Mouse (Mus musculus): ENCODE results near the gene Hspb9.

Gene Hspb9

DNA sequence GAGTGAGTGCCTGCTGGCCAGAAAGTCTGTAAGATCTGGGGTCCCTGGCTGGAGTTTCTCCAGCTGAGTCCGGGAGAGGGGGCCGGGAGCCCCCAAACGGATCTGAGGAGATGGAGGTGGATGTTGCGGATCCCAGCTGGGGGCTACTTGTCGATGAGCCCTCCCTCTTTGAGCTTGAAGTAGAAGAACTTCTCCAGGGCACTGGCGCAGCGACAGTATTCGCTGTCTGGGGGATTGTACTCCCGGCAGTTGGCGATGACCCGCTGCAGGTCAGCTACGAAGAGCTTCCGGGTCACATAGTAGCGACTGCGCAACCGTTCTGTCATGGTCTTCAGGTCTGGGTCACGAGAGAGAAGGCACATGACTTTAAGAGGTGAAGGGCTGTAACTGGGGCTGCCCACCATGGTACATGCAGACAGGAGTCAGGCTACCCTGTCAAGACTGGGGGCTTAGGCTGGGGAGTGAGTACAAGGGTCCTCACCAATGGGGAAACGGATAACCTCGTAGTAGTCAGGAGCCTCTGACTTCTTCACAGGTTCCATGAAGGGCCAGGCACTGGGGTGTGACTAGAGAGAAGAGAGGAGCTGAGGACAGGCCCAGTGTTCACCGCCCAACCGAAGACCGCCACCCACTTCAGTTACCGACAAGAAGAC is 8.4 kb upstream of the Hspb9 start:
- DNase-seq (ENCODE audit: low read depth), result no peak

GRCm38 (mm10) chr11:100709201-100709810 is 4.3 kb upstream of the Hspb9 start:
- DNase-seq (ENCODE audit: low read depth), result no peak

DNA sequence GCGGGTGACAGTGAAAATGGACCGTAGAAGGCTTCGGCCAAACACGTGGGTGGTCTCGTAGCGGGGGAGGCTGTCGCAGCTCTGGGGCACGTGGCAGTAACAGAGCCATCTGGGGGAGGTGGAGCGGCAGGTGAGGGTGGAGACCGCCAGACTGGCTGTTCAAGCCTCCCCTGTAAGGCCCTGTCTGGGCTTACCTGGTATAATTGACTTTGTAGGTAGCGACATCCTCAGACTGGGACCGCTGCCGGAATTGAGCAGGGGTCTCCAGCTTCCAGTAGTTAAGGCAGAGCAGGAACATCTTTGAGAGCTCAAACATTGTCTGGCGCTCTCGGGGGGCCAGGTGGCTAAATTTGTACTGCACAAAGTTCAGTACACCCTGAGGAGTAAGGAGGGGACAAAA is 3.1 kb upstream of the Hspb9 start:
- DNase-seq (ENCODE audit: low read depth), result no peak

DNA sequence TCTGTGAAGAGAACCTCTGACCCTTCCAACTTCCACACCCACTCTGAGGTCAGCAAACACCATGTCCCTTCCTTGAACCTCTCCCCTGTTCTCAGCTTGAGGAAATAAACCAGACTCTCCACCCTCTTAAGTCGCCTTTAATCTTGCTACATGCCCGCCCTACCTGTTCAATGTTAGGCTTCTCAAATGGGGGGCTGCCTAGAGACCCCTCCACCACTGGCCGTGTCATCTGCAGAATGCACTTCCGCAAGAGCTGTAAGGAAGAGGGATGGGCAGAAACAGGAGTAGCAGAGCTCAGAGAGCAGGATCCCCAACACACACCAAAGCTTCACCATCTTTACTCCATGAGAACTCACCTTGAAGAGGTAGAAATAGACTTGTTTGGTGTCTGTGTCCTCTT is 2.7 kb upstream of the Hspb9 start:
- no peak for DNase-seq (ENCODE audit: low read depth)

GRCm38 (mm10) chr11:100711783-100712615 is 1.7 kb upstream of the Hspb9 start, which contains the start of gene Kat2a:
Gene Kat2a (minus strand): TSS chr11:100712465.
- DNase-seq (ENCODE audit: low read depth), result no peak

DNA sequence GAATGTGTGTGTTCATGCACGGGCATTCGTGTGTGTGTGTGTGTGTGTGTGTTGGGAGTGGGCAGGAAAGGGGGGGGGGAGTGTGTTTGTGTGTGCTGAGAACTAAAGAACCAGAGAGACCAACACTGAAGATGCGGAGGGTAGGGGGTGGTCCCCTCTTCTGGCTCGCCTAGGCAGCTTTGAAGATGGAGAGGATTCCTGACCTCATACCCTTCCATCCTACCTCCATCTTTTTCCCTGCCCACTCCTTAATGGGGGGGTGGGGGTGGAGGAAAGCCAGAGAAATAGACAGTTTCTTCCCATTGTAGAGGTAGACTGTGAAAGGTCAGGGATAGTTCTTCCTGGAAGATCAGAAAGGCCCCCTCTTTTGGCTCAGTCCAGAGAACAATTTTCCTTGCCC is 476 bp upstream of the Hspb9 start:
- DNase-seq (ENCODE audit: low read depth), result no peak

GRCm38 (mm10) chr11:100714534-100714915 is 875 bp downstream of the Hspb9 start:
- peak; percentile 57 for DNase-seq (ENCODE audit: low read depth)

- no peak for DNase-seq (ENCODE audit: low read depth)
Measured at GRCm38 (mm10) chr11:100714948-100715347, 1.3 kb downstream of the Hspb9 start.

DNA sequence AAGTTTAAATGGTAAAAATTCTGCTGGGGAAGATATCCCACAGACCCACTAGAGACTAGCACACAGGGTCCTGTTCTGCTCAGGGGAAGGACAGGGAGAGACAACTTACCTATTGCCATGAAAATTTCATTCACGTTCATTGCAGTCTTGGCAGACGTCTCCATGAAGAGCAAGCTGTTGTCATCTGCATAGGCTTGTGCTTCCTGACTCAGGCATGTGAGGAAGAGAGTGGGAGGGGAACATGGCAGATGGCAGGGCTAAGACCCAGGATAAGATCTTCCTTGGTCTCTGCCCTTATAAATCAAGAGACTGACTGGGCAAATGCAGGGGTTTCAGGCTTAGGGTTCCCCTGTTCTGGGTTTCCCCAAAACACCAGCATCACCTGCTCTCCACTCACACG is 3.0 kb downstream of the Hspb9 start:
- DNase-seq (ENCODE audit: low read depth), result no peak

GRCm38 (mm10) chr11:100718462-100718861 is 4.8 kb downstream of the Hspb9 start:
- no peak for DNase-seq (ENCODE audit: low read depth)

DNA sequence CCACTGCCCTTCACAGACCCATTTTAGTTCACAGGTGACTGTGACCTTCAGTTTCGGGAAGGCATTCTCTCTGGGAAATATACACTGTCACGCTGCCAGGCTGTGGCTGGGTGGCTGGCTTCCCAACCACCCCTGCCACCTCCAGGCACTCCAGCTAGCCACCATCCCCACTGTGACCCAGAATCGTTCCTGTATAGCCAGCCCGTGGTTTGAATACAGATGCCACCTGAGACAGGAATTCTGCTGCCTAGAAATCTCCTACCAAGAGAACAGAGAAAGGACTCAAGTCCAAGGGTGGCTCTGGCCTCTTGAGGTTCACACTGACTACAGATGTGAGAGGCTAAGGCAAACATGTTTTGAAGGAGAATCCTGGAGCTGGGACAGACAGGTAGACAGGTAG is 5.2 kb downstream of the Hspb9 start:
- no peak for DNase-seq (ENCODE audit: low read depth)

DNA sequence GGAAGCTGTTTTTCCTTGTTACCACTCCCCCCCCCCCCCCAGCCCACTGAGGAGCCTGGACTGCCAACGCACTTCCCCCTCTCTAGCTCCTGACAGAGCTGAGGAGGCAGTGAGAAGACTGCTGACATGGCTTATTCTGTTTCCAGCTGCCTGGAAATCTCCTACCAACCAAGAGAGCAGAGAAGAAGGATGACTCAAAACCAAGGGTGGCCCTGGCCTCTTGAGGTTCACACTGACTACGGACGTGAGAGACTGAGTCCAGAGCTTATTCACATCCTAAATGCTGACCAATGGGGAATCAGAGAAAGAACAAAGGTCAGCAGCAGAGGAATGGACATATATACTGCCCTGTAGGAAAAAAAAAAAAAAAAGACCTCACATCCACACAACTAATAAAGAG is 5.7 kb downstream of the Hspb9 start:
- DNase-seq (ENCODE audit: low read depth), result no peak

DNA sequence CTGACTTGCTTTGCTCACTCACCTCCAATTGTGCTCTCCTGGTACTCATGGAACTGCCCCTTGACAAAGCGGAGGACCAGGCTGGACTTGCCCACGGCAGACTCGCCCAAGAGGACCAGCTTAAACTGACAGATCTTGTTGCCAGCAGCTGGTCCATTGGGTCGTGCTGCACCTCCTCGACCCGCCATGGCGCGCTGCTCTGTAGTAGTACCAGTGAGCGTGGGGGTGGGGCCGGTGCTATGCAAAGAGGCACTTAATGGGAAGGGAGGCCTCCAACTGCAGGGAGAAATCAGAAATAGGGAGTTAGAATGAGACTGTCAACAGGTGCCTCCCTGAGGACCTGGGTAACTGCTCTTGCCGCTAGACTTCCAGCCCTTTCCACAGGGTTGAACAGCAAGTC is 6.2 kb downstream of the Hspb9 start:
- DNase-seq (ENCODE audit: low read depth), result no peak

- DNase-seq (ENCODE audit: low read depth), result peak; percentile 40
Measured at GRCm38 (mm10) chr11:100720345-100720744, 6.7 kb downstream of the Hspb9 start.

GRCm38 (mm10) chr11:100721254-100721653 is 7.6 kb downstream of the Hspb9 start:
- DNase-seq (ENCODE audit: low read depth), result no peak

GRCm38 (mm10) chr11:100721776-100722492 is 8.3 kb downstream of the Hspb9 start:
- no peak for DNase-seq (ENCODE audit: low read depth)

GRCm38 (mm10) chr11:100722493-100723028 is 8.9 kb downstream of the Hspb9 start:
- DNase-seq (ENCODE audit: low read depth), result no peak

- no peak for DNase-seq (ENCODE audit: low read depth)
Measured at GRCm38 (mm10) chr11:100724919-100725512, 11.4 kb downstream of the Hspb9 start.

DNA sequence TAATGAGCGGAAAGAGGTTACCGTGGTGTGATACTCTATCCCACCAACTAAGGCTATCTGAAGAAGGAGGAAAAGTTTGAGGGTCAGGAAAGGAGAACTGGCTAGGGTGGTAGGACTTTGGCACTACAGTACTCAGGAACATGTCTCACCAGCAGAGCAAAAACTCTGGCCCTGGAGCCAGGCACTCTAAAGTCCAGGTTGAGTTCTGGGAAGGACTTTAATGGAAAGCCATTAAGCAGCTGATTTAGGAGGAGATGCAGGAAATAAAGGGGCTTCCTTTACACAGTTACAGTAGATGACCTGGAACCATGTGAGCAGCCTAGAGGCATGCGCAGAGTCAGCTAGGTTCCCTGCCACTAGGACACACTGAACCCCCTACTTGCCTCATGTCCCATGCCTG is 13.6 kb downstream of the Hspb9 start:
- no peak for DNase-seq (ENCODE audit: low read depth)

GRCm38 (mm10) chr11:100728601-100729000 is 15.0 kb downstream of the Hspb9 start:
- DNase-seq (ENCODE audit: low read depth), result no peak

GRCm38 (mm10) chr11:100729976-100730375 is 16.3 kb downstream of the Hspb9 start:
- DNase-seq (ENCODE audit: low read depth), result no peak
